Mouse (Mus musculus) neural tube, embryonic 14.5 days (tissue): Measurements from ENCODE around the gene Zfp276. TPM values are rescaled to one million over a fixed set of nuclear protein-coding genes. Genes with fewer than 3 reads are reported as not detected.

ENCODE experiments used
- ATAC-seq: fragments of 200-750 bp; cut with Nextera tagmentation; 2 replicates; pipeline ENCODE4 v1.8.0; 2017; ENCODE audit warnings: low read depth, mild to moderate bottlenecking, moderate TSS enrichment, moderate library complexity
- H3K27ac ChIP-seq: fragments of 300-500 bp; sonication (generic); 2 replicates; pipeline ENCODE4 v1.5.1; 2014; ENCODE audit warnings: low read depth, mild to moderate bottlenecking, control low read depth, low read length, moderate library complexity, mixed read lengths
- H3K27me3 ChIP-seq: fragments of 300-500 bp; sonication (generic); 2 replicates; pipeline ENCODE4 v1.6.1; 2014; ENCODE audit warnings: low read length; ENCODE audit not compliant: control insufficient read depth, insufficient read depth
- H3K36me3 ChIP-seq: fragments of 300-500 bp; sonication (generic); 2 replicates; pipeline ENCODE4 v1.6.1; 2014; ENCODE audit warnings: low read length, mixed read lengths; ENCODE audit not compliant: control insufficient read depth, insufficient read depth
- H3K4me1 ChIP-seq: fragments of 300-500 bp; sonication (generic); 2 replicates; pipeline ENCODE4 v1.6.1; 2014; ENCODE audit warnings: low read length; ENCODE audit not compliant: control insufficient read depth, insufficient read depth
- H3K4me2 ChIP-seq: fragments of 300-500 bp; sonication (generic); 2 replicates; pipeline ENCODE4 v1.6.1; 2014; ENCODE audit warnings: mild to moderate bottlenecking, low read depth, low read length, control low read depth
- H3K4me3 ChIP-seq: fragments of 300-500 bp; sonication (generic); 2 replicates; pipeline ENCODE4 v1.5.1; 2014; ENCODE audit warnings: low read depth, low read length, control low read depth, mixed read lengths
- H3K9ac ChIP-seq: fragments of 300-500 bp; sonication (generic); replicated peaks from 2 replicates; pipeline ENCODE4 v1.6.1; 2014; ENCODE audit warnings: low read depth, mild to moderate bottlenecking, control low read depth, low read length, mixed read lengths
- H3K9me3 ChIP-seq: fragments of 300-500 bp; sonication (generic); 2 replicates; pipeline ENCODE4 v1.6.1; 2016; ENCODE audit warnings: low read length; ENCODE audit not compliant: control insufficient read depth
- WGBS: fragments of 180-500 bp; shearing (Covaris S2); extraction: QIAGEN DNeasy Blood & Tissue Kit; methylation state at CpG from one replicate; pipeline ENCODE4 v1.1.7; 2014; 5-methylcytosine and 5-hydroxymethylcytosine counted together
- polyA plus RNA-seq: library from polyadenylated mRNA; unstranded; fragments of >200 nt; fragmentation: Nextera tagmentation; extraction: Ambion mirVana; gene quantifications from 2 replicates; pipeline ENCODE4 v1.2.1, GENCODE M21; 2014

Gene Zfp276
- 17.1 and 18.6 TPM in 2 replicates for polyA plus RNA-seq

DNA sequence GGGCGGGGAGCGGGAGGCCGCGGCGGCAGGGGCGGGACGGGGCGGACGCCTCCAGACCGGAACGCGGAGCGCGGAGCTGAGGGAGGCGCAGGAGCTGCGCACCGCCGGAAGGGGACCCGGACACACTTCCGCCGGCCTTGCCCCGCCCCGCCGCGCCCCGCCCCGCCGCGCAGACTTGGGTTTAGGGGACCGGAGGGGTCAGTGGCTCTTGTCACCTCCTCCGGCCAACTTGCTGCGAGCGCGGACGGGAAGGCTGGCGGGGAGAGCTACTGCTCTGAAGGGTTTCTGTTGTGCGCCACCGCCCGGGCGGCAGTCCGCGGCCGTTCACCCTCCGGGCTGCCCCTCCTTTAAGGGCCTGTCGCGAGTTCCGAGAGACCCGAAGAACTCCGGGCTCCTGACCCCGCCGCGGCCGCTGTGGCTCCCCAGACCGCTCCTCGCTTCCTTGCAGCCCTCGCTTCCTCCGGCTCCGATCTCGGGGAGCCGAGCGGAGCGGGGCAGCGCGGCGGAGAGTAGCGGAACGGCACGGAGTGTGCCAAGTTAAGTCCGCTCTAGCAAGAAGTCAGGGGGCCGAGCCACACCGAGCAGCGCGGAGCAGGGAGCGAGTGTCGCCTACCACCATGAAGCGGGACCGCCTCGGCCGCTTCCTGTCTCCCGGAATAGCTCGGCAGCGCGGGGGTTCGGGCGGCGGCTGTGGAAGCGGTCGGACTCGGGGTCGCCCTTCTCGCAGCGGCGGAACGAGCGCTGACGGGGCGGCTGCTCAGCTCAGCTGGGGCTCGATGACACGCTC is at the start of gene Zfp276, which contains the start of gene Vps9d1:
Gene Zfp276 (plus strand): TSS at position 97 of the 787 bp plus-strand sequence.
Gene Vps9d1 (minus strand): TSS at position 250 of the 787 bp plus-strand sequence.
- H3K4me1 ChIP-seq: peaks cover 20% of the 10 kb centered on the region
- H3K36me3 ChIP-seq: peaks cover 47% of the 10 kb centered on the region
- peak within 1 kb of the TSS; percentile 91 for H3K27ac ChIP-seq
- peak within 1 kb of the TSS; percentile 98 for H3K4me3 ChIP-seq
- under 1% methylated on average over 73 of the region's 99 CpGs for WGBS
- H3K4me2 ChIP-seq: peak within 1 kb of the TSS; percentile 93
- H3K9ac ChIP-seq: peak within 1 kb of the TSS; percentile 97
- no peaks in the 10 kb centered on the region for H3K27me3 ChIP-seq
- ATAC-seq: peak; percentile 95
- H3K9me3 ChIP-seq: no peaks in the 10 kb centered on the region

GRCm38 (mm10) chr8:123211876-123212275 is 42.1 kb upstream of the Zfp276 start:
- H3K27ac ChIP-seq: no peak overlapping the region
- WGBS: 47% methylated on average over 10 of the region's 10 CpGs

GRCm38 (mm10) chr8:123212321-123213117 is 41.5 kb upstream of the Zfp276 start, which contains the start of the genes Chmp1a and Spata33:
Chmp1a (minus strand) TSS chr8:123212763.
Spata33 (plus strand) TSS chr8:123212832.
- H3K27ac ChIP-seq: peak within 1 kb of the TSS; percentile 4; the same call in 1 of the 2 replicates
- H3K9ac ChIP-seq: peak within 1 kb of the TSS; percentile 97
- peak within 1 kb of the TSS; percentile 71 for H3K4me2 ChIP-seq
- 1% methylated on average over 73 of the region's 76 CpGs for WGBS
- H3K4me1 ChIP-seq: peaks cover 14% of the 10 kb centered on the region
- H3K4me3 ChIP-seq: peak within 1 kb of the TSS; percentile 92
- peak; percentile 94 for ATAC-seq
- H3K9me3 ChIP-seq: no peaks in the 10 kb centered on the region
- H3K27me3 ChIP-seq: no peaks in the 10 kb centered on the region
- peaks cover 18% of the 10 kb centered on the region for H3K36me3 ChIP-seq

More at GRCm38 (mm10) chr8:123211876-123212275, 42.1 kb upstream of the Zfp276 start:
- peaks cover 24% of the 10 kb centered on the region for H3K36me3 ChIP-seq
- ATAC-seq: no peak
- peaks cover 14% of the 10 kb centered on the region for H3K4me1 ChIP-seq
- peak overlapping the region; percentile 71 for H3K4me2 ChIP-seq
- peak overlapping the region; percentile 92 for H3K4me3 ChIP-seq
- no peaks in the 10 kb centered on the region for H3K9me3 ChIP-seq
- H3K9ac ChIP-seq: peak overlapping the region; percentile 97
- no peaks in the 10 kb centered on the region for H3K27me3 ChIP-seq

DNA sequence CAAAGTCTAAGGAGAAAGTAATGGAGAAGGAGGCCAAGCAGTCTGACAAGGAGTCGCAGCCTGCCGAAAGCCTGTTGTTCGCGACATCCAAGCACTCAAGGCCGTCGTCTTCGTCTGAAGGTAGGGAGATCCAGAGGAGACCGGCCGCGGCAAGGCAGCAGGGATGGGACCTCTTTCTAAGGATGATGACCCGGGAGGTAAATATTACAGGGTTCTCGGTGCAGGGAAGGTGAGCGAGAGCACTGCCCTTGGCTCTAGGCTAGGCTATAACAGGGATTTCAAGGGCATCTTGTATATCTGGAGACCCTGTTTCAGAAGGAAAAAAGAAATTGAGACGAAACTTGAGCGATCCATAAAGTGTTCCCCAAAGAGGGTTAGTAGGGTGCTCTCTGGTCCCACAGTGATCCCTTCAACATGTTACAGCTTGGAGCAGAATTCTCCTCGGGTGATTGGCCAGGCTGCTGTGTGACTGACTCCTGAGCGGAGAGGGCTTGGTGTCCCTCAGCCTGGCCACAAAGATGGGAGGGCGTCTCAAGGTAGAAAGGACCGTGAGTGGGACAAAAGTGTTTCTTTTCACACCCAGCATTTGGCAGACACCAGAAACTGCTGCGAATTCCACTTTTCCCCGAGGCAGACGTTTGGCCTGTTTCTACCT is 40.8 kb upstream of the Zfp276 start:
- peaks cover 18% of the 10 kb centered on the region for H3K36me3 ChIP-seq
- ATAC-seq: peak; percentile 29
- peak overlapping the region; percentile 4; the same call in 1 of the 2 replicates for H3K27ac ChIP-seq
- WGBS: 19% methylated on average over 22 of the region's 22 CpGs
- peak overlapping the region; percentile 71 for H3K4me2 ChIP-seq
- peak overlapping the region; percentile 97 for H3K9ac ChIP-seq
- H3K9me3 ChIP-seq: no peaks in the 10 kb centered on the region
- H3K27me3 ChIP-seq: no peaks in the 10 kb centered on the region
- H3K4me3 ChIP-seq: peak overlapping the region; percentile 92
- H3K4me1 ChIP-seq: peaks cover 14% of the 10 kb centered on the region

DNA sequence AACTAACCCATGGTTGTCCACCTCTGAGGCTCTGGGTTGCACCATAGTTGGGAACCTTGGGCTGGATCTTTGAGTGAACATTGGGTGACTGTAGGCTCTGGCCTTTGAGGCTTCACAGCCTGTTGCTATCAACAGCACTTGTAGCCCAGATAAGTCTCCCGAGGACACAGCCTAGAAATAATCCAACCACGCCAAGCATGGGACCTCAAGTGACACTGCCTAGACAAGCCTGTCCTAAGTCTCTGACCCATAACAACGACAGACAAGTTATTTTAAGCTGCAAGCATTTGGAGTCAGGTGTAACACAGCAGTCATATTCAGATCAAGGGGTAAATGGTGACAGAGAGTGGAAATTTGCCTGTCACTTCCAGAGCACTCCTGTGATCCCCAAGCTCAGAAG is 38.6 kb upstream of the Zfp276 start:
- Histone ChIP-seq H3K9ac (no peak overlapping the region), H3K9me3 (no peaks in the 10 kb centered on the region), H3K4me2 (no peak overlapping the region), H3K4me3 (no peak overlapping the region), H3K36me3 (no peaks in the 10 kb centered on the region), H3K4me1 (peaks cover 14% of the 10 kb centered on the region), H3K27me3 (no peaks in the 10 kb centered on the region), H3K27ac (no peak overlapping the region)
- no peak for ATAC-seq
- WGBS: 84% methylated on average over 3 of the region's 3 CpGs

GRCm38 (mm10) chr8:123220917-123221316 is 33.1 kb upstream of the Zfp276 start:
- H3K27ac ChIP-seq: no peak overlapping the region
- no peak for ATAC-seq
- no peaks in the 10 kb centered on the region for H3K9me3 ChIP-seq
- no peak overlapping the region for H3K4me2 ChIP-seq
- peaks cover 14% of the 10 kb centered on the region for H3K4me1 ChIP-seq
- H3K4me3 ChIP-seq: no peak overlapping the region
- WGBS: 97% methylated on average over 1 of the region's 1 CpGs
- H3K27me3 ChIP-seq: no peaks in the 10 kb centered on the region
- H3K36me3 ChIP-seq: no peaks in the 10 kb centered on the region
- no peak overlapping the region for H3K9ac ChIP-seq

GRCm38 (mm10) chr8:123224278-123225266 is 29.4 kb upstream of the Zfp276 start, which contains the start of gene Cdk10:
Cdk10 (plus strand) TSS chr8:123224842.
- peaks cover 14% of the 10 kb centered on the region for H3K4me1 ChIP-seq
- peak within 1 kb of the TSS; percentile 84 for H3K4me2 ChIP-seq
- H3K9me3 ChIP-seq: no peaks in the 10 kb centered on the region
- H3K27ac ChIP-seq: peak within 1 kb of the TSS; percentile 80
- H3K27me3 ChIP-seq: no peaks in the 10 kb centered on the region
- peak; percentile 89 for ATAC-seq
- H3K9ac ChIP-seq: peak within 1 kb of the TSS; percentile 79
- H3K36me3 ChIP-seq: peaks cover 3% of the 10 kb centered on the region; the same call in 1 of the 2 replicates
- peak within 1 kb of the TSS; percentile 73 for H3K4me3 ChIP-seq
- 3% methylated on average over 59 of the region's 59 CpGs for WGBS
